Mouse (Mus musculus) embryonic stem cell, embryonic (primary cell): ENCODE data around the gene C530008M17Rik.

ENCODE experiments used
- CTCF ChIA-PET, 4 experiments: fragments of 300-600 bp in 2 of 4; fragments of 350-600 bp in 2 of 4; sonication (Branson Sonifier 250); formaldehyde crosslinking; loops; one replicate each; lab custom pipeline; 2022; ENCODE audit warnings: inconsistent platforms in 2 of 4; lab: Charles Lee
- POLR2A ChIA-PET, 4 experiments: fragments of 300-600 bp in 2 of 4; fragments of 350-600 bp in 2 of 4; sonication (Branson Sonifier 250); formaldehyde crosslinking; loops; one replicate each; lab custom pipeline; 2022; ENCODE audit warnings: antibody characterized with exemption in 4 of 4, inconsistent platforms in 1 of 4; lab: Charles Lee

Gene C530008M17Rik

GRCm38 (mm10) chr5:76656212-76656611 is at the start of gene C530008M17Rik:
Gene C530008M17Rik, plus strand, starts transcription at chr5:76656512.
- ChIA-PET CTCF (interaction anchor here in 1 of 4 experiments (0.6 to 1.2 kb wide), 2 partner anchors 197 to 676 kb away, joined by 3 to 4 read pairs; no protein-coding TSS in a partner anchor), POLR2A (interaction anchor here in 1 of 4 experiments (0.9 to 2.2 kb wide), 3 partner anchors 10 to 295 kb away, joined by 3 to 7 read pairs (median 3); partner anchors contain the start of genes Paics and Ppat)

GRCm38 (mm10) chr5:76609702-76610370 is 46.5 kb upstream of the C530008M17Rik start:
- CTCF ChIA-PET, result no interaction called here

GRCm38 (mm10) chr5:76612867-76613499 is 43.3 kb upstream of the C530008M17Rik start:
- CTCF ChIA-PET, result no interaction called here
- POLR2A ChIA-PET, result no interaction called here

More at GRCm38 (mm10) chr5:76609702-76610370, 46.5 kb upstream of the C530008M17Rik start:
- POLR2A ChIA-PET, result no interaction called here

GRCm38 (mm10) chr5:76615276-76615675 is 41.0 kb upstream of the C530008M17Rik start:
- POLR2A ChIA-PET, result no interaction called here

GRCm38 (mm10) chr5:76616196-76616747 is 40.0 kb upstream of the C530008M17Rik start:
- ChIA-PET POLR2A (interaction anchor here in 1 of 4 experiments (0.8 to 1.2 kb wide), 2 partner anchors 13 to 59 kb away, joined by 3 read pairs; no protein-coding TSS in a partner anchor), CTCF (no interaction called here)

More at GRCm38 (mm10) chr5:76615276-76615675, 41.0 kb upstream of the C530008M17Rik start:
- CTCF ChIA-PET, result interaction anchor here in 1 of 4 experiments (0.7 kb wide), 1 partner anchor 117 kb away, joined by 5 read pairs; no protein-coding TSS in a partner anchor

GRCm38 (mm10) chr5:76618750-76619149 is 37.6 kb upstream of the C530008M17Rik start:
- CTCF ChIA-PET, result no interaction called here
- POLR2A ChIA-PET, result no interaction called here

- ChIA-PET POLR2A (no interaction called here), CTCF (interaction anchor here in 1 of 4 experiments (0.8 kb wide), 1 partner anchor 549 kb away, joined by 3 read pairs; no protein-coding TSS in a partner anchor)
These were observed 32.6 kb upstream of the C530008M17Rik start for GRCm38 (mm10) chr5:76623759-76624158.

- CTCF ChIA-PET, result no interaction called here
- POLR2A ChIA-PET, result no interaction called here
These were observed 28.5 kb upstream of the C530008M17Rik start for GRCm38 (mm10) chr5:76627770-76628169.

- ChIA-PET POLR2A (interaction anchor here in 1 of 4 experiments (0.5 to 1.0 kb wide), 3 partner anchors 23 to 221 kb away, joined by 3 to 5 read pairs (median 3); no protein-coding TSS in a partner anchor), CTCF (interaction anchor here in 1 of 4 experiments (0.7 kb wide), 1 partner anchor 593 kb away, joined by 5 read pairs; no protein-coding TSS in a partner anchor)
These were observed 22.3 kb upstream of the C530008M17Rik start for GRCm38 (mm10) chr5:76634012-76634411.

- POLR2A ChIA-PET, result no interaction called here
- CTCF ChIA-PET, result no interaction called here
These were observed 20.7 kb upstream of the C530008M17Rik start for GRCm38 (mm10) chr5:76635592-76635991.

- CTCF ChIA-PET, result no interaction called here
These were observed 14.2 kb upstream of the C530008M17Rik start for GRCm38 (mm10) chr5:76642076-76642475.

GRCm38 (mm10) chr5:76644234-76644633 is 12.1 kb upstream of the C530008M17Rik start:
- POLR2A ChIA-PET, result interaction anchor here in 1 of 4 experiments (0.8 kb wide), 1 partner anchor 14 kb away, joined by 3 read pairs; no protein-coding TSS in a partner anchor
- CTCF ChIA-PET, result no interaction called here

More at GRCm38 (mm10) chr5:76642076-76642475, 14.2 kb upstream of the C530008M17Rik start:
- POLR2A ChIA-PET, result no interaction called here

GRCm38 (mm10) chr5:76645091-76645868 is 11.0 kb upstream of the C530008M17Rik start:
- CTCF ChIA-PET, result no interaction called here
- POLR2A ChIA-PET, result interaction anchor here in 1 of 4 experiments (1.0 kb wide), 1 partner anchor 11 kb away, joined by 3 read pairs; the partner anchor contains the start of gene C530008M17Rik

GRCm38 (mm10) chr5:76649897-76650296 is 6.4 kb upstream of the C530008M17Rik start:
- ChIA-PET POLR2A (interaction anchor here in 1 of 4 experiments (0.6 to 0.7 kb wide), 2 partner anchors 24 to 208 kb away, joined by 3 to 4 read pairs; no protein-coding TSS in a partner anchor), CTCF (no interaction called here)

GRCm38 (mm10) chr5:76651151-76651725 is 5.1 kb upstream of the C530008M17Rik start:
- ChIA-PET CTCF (interaction anchor here in 1 of 4 experiments (0.8 kb wide), 1 partner anchor 1052 kb away, joined by 3 read pairs; no protein-coding TSS in a partner anchor), POLR2A (interaction anchor here in 1 of 4 experiments (0.6 kb wide), 1 partner anchor 204 kb away, joined by 3 read pairs; no protein-coding TSS in a partner anchor)

- ChIA-PET CTCF (interaction anchor here in 2 of 4 experiments (1.2 to 1.6 kb wide), 2 partner anchors 196 kb away, joined by 4 to 5 read pairs; no protein-coding TSS in a partner anchor), POLR2A (interaction anchor here in 2 of 4 experiments (0.8 to 2.2 kb wide), 9 partner anchors 8 to 485 kb away, joined by 3 to 7 read pairs (median 3); partner anchors contain the start of genes Paics (in 1 of the 2) and Ppat (in 1 of the 2))
These were observed 1.2 kb downstream of the C530008M17Rik start for GRCm38 (mm10) chr5:76657245-76658083.
